20 mouse cellular contexts compared by ENCODE assay signal in genomic region chr15:88821403-88821802, GRCm38 (mm10). TPM values are rescaled to one million over a fixed set of nuclear protein-coding genes. Genes with fewer than 3 reads are reported as not detected.
DNase-seq lines count a peak whose midpoint lies in the region; ATAC-seq and TF ChIP-seq lines count a peak whose summit lies in the region.
"Had no signal": no experiment of that assay in that cellular context is flagged by ENCODE, and none has a peak within 500 bp of the region (broad histone marks: within the 10 kb centered on the region; RNA-seq: fewer than 3 reads in every experiment).

No protein-coding gene starts in this region.

- peak; percentile 10 for DNase-seq in cerebellum, adult 8-10 months
- DNase-seq in cerebellum, postnatal 10 days = no peak
- DNase-seq in neural tube, embryonic 10.5 days (ENCODE audit: extremely low spot score, low spot score) = no peak
- DNase-seq in layer of hippocampus, postnatal 25 days (ENCODE audit: extremely low spot score in 1 of 2, low spot score in 1 of 2) = no peak
- DNase-seq in spleen, postnatal 36 days (ENCODE audit: low spot score in 2 of 2) = no peak
- DNase-seq: adrenal gland, adult 8-10 months; cerebellum, adult 11 months; embryo, embryonic 11 days; heart, adult 11 months; kidney, adult 2 months; kidney, postnatal 36 days; thymus, adult 18-20 months had no signal

- H3K9me3 ChIP-seq in intestine, embryonic 15.5 days = no peaks in the 10 kb centered on the region
- no peaks in the 10 kb centered on the region for H3K9me3 ChIP-seq in intestine, postnatal 0 days (ENCODE audit: control insufficient read depth)
- H3K9me3 ChIP-seq in neural tube, embryonic 12.5 days = no peaks in the 10 kb centered on the region
- H3K9me3 ChIP-seq: hindbrain, embryonic 15.5 days; liver, embryonic 12.5 days; lung, embryonic 15.5 days had no signal

- WGBS in intestine, embryonic 15.5 days = 86% methylated on average over 7 of the region's 7 CpGs
- WGBS in intestine, postnatal 0 days = 74% methylated on average over 7 of the region's 7 CpGs
- 88% methylated on average over 7 of the region's 7 CpGs for WGBS in neural tube, embryonic 12.5 days

- TF ChIP-seq CTCF in intestine, postnatal 0 days (IDR thresholded peaks at IDR 0.05; ENCODE audit: low read depth) = no peak

- H3K9ac ChIP-seq in intestine, embryonic 15.5 days = no peak overlapping the region
- H3K9ac ChIP-seq in intestine, postnatal 0 days (ENCODE audit: low read depth, low read length) = no peak overlapping the region
- no peak overlapping the region for H3K9ac ChIP-seq in neural tube, embryonic 12.5 days
- H3K9ac ChIP-seq: hindbrain, embryonic 15.5 days had no signal

- H3K27ac ChIP-seq in intestine, embryonic 15.5 days = no peak overlapping the region
- no peak overlapping the region; the same call in 1 of the 2 replicates for H3K27ac ChIP-seq in intestine, postnatal 0 days (ENCODE audit: low read depth, low read length)
- H3K27ac ChIP-seq in neural tube, embryonic 12.5 days = no peak overlapping the region
- H3K27ac ChIP-seq: hindbrain, embryonic 15.5 days; liver, embryonic 12.5 days; lung, embryonic 15.5 days had no signal

- 0 out of 2 replicates have a peak overlapping the region, but pooled peaks have one; percentile 9 for H3K4me2 ChIP-seq in intestine, embryonic 15.5 days (replicated peaks)
- H3K4me2 ChIP-seq in intestine, postnatal 0 days (replicated peaks; ENCODE audit: low read depth) = no peak overlapping the region
- peak overlapping the region; percentile 94 for H3K4me2 ChIP-seq in neural tube, embryonic 12.5 days (replicated peaks)

- peaks cover 14% of the 10 kb centered on the region for H3K4me1 ChIP-seq in intestine, embryonic 15.5 days (replicated peaks)
- peaks cover 2% of the 10 kb centered on the region; the same call in 1 of the 2 replicates for H3K4me1 ChIP-seq in intestine, postnatal 0 days (replicated peaks; ENCODE audit: control insufficient read depth, insufficient read depth, low read length)
- peaks cover 19% of the 10 kb centered on the region for H3K4me1 ChIP-seq in neural tube, embryonic 12.5 days

- ATAC-seq in intestine, embryonic 15.5 days = no peak
- ATAC-seq in intestine, postnatal 0 days = no peak
- ATAC-seq in neural tube, embryonic 12.5 days (ENCODE audit: low FRiP score, low read depth) = no peak
- ATAC-seq: forebrain, embryonic 16.5 days; liver, embryonic 12.5 days had no signal

- peaks cover 10% of the 10 kb centered on the region for H3K36me3 ChIP-seq in intestine, embryonic 15.5 days
- H3K36me3 ChIP-seq in intestine, postnatal 0 days (ENCODE audit: control insufficient read depth, insufficient read depth) = peaks cover 45% of the 10 kb centered on the region
- peaks cover 52% of the 10 kb centered on the region for H3K36me3 ChIP-seq in neural tube, embryonic 12.5 days

- no peak overlapping the region for H3K4me3 ChIP-seq in intestine, embryonic 15.5 days (replicated peaks)
- no peak overlapping the region for H3K4me3 ChIP-seq in intestine, postnatal 0 days (ENCODE audit: low read depth, low read length)
- no peak overlapping the region for H3K4me3 ChIP-seq in neural tube, embryonic 12.5 days
- H3K4me3 ChIP-seq: erythroblast, embryonic 14.5 days had no signal

- H3K27me3 ChIP-seq in intestine, embryonic 15.5 days (replicated peaks) = no peaks in the 10 kb centered on the region
- no peaks in the 10 kb centered on the region for H3K27me3 ChIP-seq in intestine, postnatal 0 days (replicated peaks; ENCODE audit: control insufficient read depth, insufficient read depth, low read length)
- H3K27me3 ChIP-seq in neural tube, embryonic 12.5 days (replicated peaks) = no peaks in the 10 kb centered on the region
- H3K27me3 ChIP-seq: hindbrain, embryonic 15.5 days; liver, embryonic 12.5 days; lung, embryonic 15.5 days had no signal

RNA-seq across cellular contexts. Expression of gene Creld2, which starts 2.0 kb away (rescaled TPM):
- 97.9 and 131 TPM in 2 replicates for polyA plus RNA-seq in intestine, embryonic 15.5 days (2015; fragmentation: Nextera tagmentation; extraction: Ambion mirVana)
- polyA plus RNA-seq in intestine, postnatal 0 days (2015; fragmentation: Nextera tagmentation; extraction: Ambion mirVana) = 67.8 and 67.9 TPM in 2 replicates
- polyA plus RNA-seq in neural tube, embryonic 12.5 days (2016; fragmentation: Nextera tagmentation; extraction: Ambion mirVana) = 62.8 and 65.2 TPM in 2 replicates
- total RNA-seq in layer of hippocampus, postnatal 25 days (2021) = 10 to 100 TPM; 18.0 to 28.1 TPM

RNA-seq across cellular contexts. Expression of gene Alg12, which starts 2.3 kb away (rescaled TPM):
- 12.7 and 14.0 TPM in 2 replicates for polyA plus RNA-seq in intestine, embryonic 15.5 days (2015; fragmentation: Nextera tagmentation; extraction: Ambion mirVana)
- 7.3 and 8.4 TPM in 2 replicates for polyA plus RNA-seq in intestine, postnatal 0 days (2015; fragmentation: Nextera tagmentation; extraction: Ambion mirVana)
- 7.6 and 9.9 TPM in 2 replicates for polyA plus RNA-seq in neural tube, embryonic 12.5 days (2016; fragmentation: Nextera tagmentation; extraction: Ambion mirVana)
- 10 to 100 TPM; 12.7 to 16.9 TPM for total RNA-seq in layer of hippocampus, postnatal 25 days (2021)

RNA-seq across cellular contexts. Expression of gene Pim3, which starts 40.6 kb away (rescaled TPM):
- polyA plus RNA-seq in intestine, embryonic 15.5 days (2015; fragmentation: Nextera tagmentation; extraction: Ambion mirVana) = 53.8 and 54.5 TPM in 2 replicates
- polyA plus RNA-seq in intestine, postnatal 0 days (2015; fragmentation: Nextera tagmentation; extraction: Ambion mirVana) = 28.0 and 36.8 TPM in 2 replicates
- 52.4 and 52.9 TPM in 2 replicates for polyA plus RNA-seq in neural tube, embryonic 12.5 days (2016; fragmentation: Nextera tagmentation; extraction: Ambion mirVana)
- total RNA-seq in layer of hippocampus, postnatal 25 days (2021) = 10 to 100 TPM; 30.3 to 38.9 TPM
